Mouse (Mus musculus): ENCODE measurements around the gene Gm9508.
A peak's percentile ranks its signal among the peaks of the same experiment; 100 is the strongest.
"Not testable (repeated sequence)": the region's sequence is repeated elsewhere in the genome, so short reads cannot be mapped to it uniquely, and the experiment has no call there.

Gene Gm9508

DNA sequence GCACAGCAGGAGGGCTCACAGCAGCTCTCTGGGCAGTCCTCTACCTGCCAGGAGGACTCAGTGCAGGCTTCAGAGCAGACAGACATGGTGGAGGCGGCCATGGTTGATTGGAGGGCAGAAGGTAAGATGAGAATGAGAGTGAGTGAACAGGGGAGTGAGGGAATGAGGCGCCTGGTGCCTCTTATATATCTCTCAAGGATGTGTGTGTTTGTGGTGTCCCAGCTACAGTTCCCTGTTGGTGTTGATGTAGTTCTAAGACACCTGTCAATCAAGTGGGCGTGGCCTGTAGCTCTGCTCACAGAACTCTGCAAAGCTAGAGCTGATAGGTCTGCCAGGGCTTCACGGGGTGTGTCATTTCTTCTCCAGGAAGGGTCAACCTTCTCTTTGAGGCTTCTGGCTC lies at the start of gene Gm9508:
TSS of gene Gm9508 (minus strand) at position 101 of the 400 bp plus-strand sequence.
- DNase-seq (ENCODE audit: low spot score in 2 of 2): no peak

DNA sequence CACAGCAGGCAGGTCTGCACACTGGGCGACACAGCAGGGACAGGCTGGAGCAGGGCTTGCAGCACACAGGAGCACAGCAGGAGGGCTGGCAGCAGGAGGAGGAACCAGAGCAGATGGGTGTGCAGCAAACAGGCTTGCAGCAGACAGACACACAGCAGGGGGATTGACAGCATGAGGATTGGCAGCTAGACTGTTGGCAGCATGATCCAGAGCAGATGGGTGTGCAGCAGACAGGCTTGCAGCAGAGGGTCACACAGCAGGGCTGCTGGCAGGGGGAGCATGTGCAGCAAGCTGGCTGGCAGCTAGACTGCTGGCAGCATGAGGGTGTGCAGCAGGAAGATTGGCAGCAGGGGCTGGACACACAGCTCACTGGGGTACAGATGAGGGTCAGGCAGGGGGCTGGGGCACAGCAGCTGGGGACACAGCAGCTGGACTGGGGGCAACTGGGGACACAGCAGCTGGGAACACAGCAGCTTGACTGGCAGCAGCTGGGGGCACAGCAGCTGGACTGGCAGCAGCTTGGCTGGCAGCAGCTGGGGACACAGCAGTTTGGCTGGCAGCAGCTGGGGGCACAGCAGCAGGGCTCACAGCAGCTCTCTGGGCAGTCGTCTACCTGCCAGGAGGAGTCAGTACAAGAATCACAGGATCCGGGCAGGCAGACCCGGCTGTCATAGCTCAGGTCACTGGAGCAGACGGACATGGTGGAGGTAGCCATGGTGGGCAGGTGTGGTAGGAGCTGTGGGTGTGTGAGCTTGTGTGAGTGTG lies 45.1 kb upstream of the Gm9508 start, which contains the start of gene Gm18596:
TSS of gene Gm18596 (minus strand) at position 715 of the 765 bp plus-strand sequence.
- DNase-seq (ENCODE audit: low spot score in 2 of 2): peak in 1 of 2 experiments; percentile 32

DNA sequence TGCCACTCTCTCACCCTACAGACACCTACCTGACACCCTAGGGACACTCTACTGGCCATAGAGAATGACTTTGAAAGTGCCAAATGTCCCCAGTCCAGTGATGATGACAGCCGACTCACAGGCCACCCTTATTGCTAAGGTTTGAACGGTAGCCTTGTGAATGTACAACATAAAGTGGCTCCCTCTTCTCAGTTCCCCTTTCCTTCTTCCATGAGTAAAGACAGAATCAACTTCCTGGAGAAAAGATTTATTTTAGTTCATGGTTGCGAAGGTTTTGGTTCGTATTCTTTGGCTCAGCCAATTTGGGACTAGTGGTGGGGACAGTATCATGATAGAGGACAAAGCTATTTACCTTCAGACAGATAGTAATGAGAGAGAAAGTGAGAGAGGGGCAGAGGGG lies 41.9 kb upstream of the Gm9508 start:
- no peak for DNase-seq (ENCODE audit: low spot score in 2 of 2)

DNA sequence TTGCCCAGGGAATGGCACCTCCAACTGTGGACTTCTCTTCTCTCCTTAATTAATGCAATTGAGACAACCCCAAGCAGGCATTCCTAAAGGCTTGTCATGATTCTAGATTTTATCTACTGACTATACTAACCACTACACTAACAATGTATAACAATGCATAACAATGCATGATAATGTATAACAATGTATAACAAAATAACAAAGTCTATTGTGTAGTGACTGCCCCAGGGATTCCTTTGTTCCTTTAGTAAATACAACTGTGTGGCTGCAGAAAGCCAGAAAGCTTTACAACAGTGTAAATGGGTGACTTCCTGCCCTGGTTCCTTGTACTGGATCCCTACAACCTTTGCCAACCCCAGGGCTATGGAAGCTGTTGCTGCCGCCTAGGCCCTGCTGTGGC lies 38.9 kb upstream of the Gm9508 start:
- DNase-seq (ENCODE audit: low spot score in 2 of 2): no peak

DNA sequence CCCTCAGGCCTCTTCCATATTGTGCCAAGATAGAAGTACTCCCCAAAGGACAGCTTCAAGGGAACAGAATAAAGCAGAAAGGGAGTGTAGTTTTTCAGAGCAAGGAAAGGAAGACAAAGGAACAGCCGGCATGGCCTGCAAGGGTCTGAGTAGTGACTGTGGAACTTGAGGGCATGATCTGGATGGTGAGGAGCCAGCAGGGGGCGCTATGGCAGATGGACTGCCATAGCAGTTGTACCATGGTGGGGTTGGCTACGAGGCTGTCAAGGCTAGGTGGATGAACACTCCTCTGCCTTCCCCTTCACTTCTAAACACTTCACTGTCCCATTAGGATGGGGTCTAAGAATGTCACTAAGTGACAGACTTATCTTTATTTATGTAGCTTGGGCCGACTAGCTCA lies 32.2 kb upstream of the Gm9508 start:
- no peak for DNase-seq (ENCODE audit: low spot score in 2 of 2)

DNA sequence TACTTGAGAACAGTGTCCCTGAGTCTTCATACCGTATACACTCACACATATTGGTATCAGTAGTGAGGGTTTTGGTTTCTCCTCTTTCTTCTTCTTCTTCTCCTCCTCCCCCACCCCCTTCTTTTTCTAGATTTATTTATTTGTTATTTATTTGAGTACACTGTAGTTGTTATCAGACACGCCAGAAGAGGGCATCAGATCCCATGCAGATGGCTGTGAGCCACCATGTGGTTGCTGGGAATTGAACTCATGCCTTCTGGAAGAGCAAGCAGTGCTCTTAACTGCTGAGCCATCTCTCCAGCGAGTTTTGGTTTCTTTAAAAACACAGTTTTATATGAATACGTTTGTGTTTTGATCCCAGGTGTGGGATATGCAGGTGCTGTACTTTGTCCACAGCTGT lies 31.2 kb upstream of the Gm9508 start:
- no peak for DNase-seq (ENCODE audit: low spot score in 2 of 2)

DNA sequence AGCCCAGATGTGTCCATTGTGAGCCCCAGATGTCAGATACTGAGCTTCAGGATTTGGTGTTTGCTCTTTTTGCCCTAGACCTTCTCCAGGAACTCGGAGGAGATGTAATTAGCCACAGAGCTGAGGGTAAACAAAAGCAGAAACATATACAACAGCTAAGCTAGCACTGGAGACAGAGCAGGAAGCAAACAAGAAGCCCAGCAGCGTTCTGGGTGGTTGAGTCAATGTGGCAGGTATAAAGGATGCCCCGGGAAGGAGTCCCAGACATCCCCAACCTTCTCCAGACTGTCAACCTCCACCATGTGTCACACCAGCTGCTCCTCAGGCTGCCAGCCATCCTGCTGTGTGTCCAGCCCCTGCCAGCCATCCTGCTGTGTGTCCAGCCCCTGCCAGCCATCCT lies 29.2 kb upstream of the Gm9508 start, which contains the start of gene Gm10100:
TSS of gene Gm10100 (plus strand) at position 301 of the 400 bp plus-strand sequence.
- DNase-seq (ENCODE audit: low spot score in 2 of 2): peak in 1 of 2 experiments; percentile 18

DNA sequence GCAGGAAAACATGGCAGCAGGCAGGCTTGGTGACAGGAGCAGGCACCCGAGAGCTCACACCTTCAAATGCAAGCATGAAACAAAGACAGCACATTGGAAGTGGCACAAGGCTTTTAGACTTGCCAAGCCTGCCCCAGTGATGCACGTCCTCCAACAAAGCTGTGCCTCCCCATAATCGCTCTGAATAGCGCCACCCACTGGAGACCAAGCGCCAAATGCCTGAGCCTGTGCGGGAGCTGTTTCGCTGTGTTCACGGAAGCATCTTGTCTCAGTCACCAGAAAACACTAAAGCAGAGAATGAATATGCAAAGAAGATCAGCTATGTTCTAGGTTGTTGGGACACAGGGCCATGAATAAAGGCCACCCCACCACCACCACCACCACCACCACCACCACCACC lies 27.8 kb upstream of the Gm9508 start:
- DNase-seq (ENCODE audit: low spot score in 2 of 2): no peak

DNA sequence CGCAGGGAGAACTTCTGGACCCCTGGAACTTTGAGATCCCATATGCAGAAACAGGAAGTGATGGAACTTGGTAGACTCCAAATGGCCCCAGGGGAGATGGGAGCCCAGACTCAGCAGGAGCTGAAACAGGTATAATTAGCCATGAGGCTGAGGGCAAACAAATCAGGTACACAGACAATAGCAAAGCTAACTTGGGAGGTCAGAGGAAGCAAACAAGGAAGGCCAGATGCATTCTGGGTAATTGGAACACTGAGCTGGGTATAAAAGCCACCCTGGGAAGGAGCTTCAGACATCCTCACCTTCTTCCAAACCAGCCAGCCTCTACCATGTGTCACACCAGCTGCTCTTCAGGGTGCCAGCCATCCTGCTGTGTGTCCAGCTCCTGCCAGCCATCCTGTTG lies 23.3 kb upstream of the Gm9508 start, which contains the start of gene Krtap12-1:
TSS of gene Krtap12-1 (plus strand) at position 301 of the 400 bp plus-strand sequence.
- DNase-seq (ENCODE audit: low spot score in 2 of 2): not testable (repeated sequence)

DNA sequence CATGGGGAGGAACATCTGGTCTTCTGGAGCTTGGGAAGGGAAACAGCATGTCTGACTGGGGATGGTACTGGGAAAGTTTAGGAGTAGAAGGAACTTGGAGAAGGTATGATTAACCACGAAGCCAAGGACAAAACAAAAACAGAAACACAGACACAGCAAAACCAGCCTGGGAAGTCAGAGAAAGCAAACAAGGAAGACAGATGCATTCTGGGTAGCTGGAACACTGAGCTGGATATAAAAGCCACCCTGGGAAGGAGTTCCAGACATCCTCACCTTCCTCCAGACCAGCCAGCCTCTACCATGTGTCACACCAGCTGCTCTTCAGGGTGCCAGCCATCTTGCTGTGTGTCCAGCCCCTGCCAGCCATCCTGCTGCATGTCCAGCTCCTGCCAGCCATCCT lies 18.5 kb upstream of the Gm9508 start, which contains the start of gene Gm10142:
TSS of gene Gm10142 (plus strand) at position 301 of the 400 bp plus-strand sequence.
- DNase-seq (ENCODE audit: low spot score in 2 of 2): no peak

DNA sequence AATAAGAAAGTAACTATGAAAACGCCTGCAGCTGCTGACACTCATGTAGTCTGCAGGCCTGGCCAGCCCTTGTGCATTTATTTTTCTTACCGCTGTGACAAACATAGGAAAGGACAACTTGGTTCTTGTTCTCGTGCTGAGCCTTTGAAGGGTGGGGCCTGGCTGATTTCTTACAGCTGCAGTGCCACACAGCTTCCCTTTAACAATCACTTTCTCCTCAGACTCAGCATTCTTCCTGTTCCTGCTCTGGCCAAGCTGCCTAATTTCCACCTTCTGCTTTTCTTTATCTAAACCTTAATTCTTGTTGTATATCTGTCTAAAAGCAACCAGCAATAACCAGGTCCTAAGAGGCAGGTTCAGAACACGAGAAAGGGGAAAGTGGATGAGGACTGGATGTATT lies 16.7 kb upstream of the Gm9508 start:
- no peak for DNase-seq (ENCODE audit: low spot score in 2 of 2)

DNA sequence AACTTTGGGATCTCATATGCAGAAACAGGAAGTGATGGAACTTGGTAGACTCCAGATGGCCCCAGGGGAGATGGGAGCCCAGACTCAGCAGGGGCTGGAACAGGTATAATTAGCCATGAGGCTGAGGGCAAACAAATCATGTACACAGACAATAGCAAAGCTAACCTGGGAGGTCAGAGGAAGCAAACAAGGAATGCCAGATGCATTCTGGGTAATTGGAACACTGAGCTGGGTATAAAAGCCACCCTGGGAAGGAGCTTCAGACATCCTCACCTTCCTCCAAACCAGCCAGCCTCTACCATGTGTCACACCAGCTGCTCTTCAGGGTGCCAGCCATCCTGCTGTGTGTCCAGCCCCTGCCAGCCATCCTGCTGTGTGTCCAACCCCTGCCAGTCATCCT lies 14.1 kb upstream of the Gm9508 start, which contains the start of gene Gm10024:
TSS of gene Gm10024 (plus strand) at position 301 of the 400 bp plus-strand sequence.
- DNase-seq (ENCODE audit: low spot score in 2 of 2): not testable (repeated sequence)

DNA sequence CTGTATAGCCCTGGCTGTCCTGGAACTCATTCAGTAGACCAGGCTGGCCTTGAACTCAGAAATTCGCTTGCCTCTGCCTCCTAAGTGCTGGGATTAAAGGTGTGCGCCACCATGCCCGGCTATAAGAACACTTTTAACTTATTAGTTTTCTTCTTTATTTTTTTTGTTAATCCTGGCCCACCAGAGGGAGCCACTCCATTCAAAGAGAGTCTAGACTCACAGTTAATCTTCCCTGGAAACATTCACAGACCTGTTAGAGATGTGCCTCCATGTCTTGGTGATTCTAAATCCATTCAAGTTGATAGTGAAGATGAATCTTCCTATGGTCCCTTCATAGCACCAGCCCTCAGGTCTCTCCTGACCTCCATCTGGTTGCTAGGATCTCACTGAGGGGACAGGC lies 12.8 kb upstream of the Gm9508 start:
- DNase-seq (ENCODE audit: low spot score in 2 of 2): no peak

DNA sequence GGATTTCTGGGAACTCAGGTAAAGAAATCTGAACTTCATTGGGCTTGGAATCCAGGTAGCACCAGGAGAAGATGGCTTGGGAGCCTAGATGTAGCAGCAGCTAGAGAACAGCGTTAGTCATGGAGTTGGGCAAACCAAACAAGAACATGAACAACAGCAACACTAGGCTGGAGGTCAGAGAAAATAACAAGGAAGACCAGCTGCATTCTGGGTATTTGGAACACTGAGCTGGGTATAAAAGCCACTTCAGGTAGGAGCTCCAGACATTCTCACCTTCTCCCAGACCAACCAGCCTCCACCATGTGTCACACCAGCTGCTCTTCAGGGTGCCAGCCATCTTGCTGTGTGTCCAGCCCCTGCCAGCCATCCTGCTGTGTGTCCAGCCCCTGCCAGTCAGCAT lies 9.3 kb upstream of the Gm9508 start, which contains the start of gene Gm10272:
TSS of gene Gm10272 (plus strand) at position 301 of the 400 bp plus-strand sequence.
- DNase-seq (ENCODE audit: low spot score in 2 of 2): no peak

DNA sequence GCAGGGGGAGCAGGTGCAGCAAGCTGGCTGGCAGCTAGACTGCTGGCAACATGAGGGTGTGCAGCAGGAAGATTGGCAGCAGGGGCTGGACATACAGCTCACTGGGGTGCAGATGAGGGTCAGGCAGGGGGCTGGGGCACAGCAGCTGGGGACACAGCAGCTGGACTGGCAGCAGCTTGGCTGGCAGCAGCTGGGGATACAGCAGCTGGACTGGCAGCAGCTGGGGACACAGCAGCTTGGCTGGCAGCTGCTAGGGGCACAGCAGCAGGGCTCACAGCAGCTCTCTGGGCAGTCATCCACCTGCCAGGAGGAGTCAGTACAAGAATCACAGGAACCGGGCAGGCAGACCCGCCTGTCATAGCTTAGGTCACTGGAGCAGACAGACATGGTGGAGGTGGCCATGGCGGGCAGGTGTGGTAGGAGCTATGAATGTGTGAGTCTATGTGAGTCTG lies 6.7 kb downstream of the Gm9508 start, which contains the start of gene Gm19402:
TSS of gene Gm19402 (minus strand) at position 402 of the 452 bp plus-strand sequence.
- DNase-seq (ENCODE audit: low spot score in 2 of 2): not testable (repeated sequence)

DNA sequence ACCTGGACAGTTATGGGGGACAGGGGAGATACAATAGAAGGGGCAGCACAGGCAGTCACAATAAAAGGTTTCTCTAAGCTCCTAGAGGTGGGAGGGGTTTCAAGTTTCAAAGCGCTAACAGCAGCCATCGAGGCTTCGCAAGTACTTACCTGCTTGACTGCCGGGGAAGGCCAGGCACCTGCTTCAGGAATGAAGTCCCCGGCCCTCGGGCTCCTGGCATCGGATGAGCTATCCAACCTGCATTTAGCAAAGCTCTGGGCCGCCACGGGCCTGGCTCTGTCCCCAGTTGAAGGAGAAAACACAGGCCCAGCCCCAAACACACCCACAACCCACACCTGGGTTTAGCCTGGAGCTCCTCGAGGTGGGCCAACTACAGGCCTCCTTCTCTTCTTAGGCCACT lies 10.0 kb downstream of the Gm9508 start:
- no peak for DNase-seq (ENCODE audit: low spot score in 2 of 2)

DNA sequence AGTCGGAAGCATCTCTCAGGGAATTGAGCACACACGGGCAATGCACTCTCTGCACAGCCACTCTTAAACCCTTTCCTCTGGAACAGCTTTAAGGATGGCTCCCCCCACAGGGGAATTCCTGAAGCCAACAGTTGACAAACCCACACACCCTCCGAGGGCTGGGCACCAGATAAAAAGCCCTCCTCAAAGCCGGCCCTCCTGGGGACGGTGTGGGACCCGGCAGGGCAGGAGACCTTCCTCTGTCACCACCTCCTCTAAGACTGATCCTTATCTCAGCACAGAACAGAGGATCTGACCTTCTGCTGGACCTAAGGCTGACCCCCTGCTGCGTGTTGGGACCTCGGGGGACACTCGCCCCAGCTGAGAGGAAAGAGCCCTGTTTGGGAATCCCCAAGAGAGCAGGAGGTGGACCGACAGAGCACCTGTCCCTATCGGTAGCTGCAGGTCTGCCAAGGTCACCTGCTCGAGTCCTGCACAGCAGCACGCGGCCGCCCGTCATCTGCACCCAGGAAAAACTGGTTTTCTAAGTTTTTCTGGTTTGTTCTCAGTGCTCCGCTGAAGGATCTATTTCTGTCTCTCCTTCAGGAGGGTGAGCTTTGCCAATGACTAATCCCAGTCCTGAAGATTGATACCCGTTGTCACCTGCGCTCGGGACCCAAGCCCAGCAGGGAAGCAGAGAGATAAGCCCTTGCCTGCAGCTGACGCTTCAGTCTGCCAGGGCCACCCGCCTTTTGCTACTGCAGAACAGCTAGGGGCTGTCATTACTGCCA lies 11.0 kb downstream of the Gm9508 start, which contains the start of gene Tspear:
TSS of gene Tspear (plus strand) at position 675 of the 770 bp plus-strand sequence.
- DNase-seq (ENCODE audit: low spot score in 2 of 2): no peak

DNA sequence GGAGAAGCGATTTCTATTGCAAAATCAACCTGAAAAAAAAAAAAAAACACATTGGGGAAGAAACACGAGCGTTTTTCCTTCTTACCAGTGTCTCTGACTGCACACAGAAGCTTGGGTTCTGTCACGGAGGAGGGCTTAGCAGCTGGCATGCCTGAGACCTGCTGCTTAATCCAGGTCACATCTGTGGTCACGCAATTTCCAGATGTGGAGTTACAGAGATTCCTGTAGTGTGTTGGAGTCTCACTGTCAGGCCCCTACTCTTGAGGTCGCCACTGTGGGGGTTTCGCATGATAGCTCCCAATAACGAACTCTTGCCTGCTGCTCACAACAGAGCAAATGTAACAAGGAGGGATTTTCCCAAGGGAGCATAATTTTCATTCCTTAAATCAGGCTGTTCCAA lies 12.9 kb downstream of the Gm9508 start:
- DNase-seq (ENCODE audit: low spot score in 2 of 2): no peak

DNA sequence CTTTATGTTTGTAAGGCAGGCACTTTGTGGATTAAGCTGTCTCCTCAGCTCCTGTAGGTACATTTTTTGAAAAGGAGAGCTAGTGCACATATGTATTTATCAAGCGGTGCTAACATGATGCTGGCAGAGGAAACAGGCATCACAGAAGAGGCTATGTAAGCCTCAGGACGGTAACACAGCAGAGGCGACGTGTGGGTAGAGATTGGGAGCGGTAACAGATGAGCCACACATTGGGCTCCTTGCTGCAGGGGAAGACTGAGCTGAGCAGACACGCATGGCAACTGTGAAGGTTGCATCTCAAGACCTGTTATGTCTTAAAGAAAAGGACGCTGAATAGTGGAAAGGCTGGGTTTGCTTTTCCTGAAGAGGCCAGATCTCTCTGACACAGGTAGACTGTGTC lies 14.0 kb downstream of the Gm9508 start:
- DNase-seq (ENCODE audit: low spot score in 2 of 2): no peak

DNA sequence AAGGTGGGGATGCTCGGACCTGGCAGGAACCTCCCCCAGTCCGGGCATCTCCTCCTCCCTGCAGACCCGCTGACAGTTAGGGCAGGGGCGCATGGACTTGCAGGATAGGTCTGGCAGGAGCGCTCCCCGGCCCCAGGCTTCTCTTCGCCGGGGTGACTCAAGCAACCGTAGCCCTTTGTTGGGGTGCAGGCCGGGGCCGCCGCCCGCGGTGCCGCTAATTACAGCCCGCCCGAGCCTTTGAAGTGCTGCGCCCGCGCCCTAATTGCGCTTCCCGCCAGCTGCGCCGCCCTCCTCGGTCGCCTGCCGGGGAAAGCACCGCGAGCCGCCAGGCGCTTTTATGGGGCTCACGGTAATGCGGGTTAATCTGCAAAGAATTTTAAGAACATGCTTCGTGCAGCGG lies 19.5 kb downstream of the Gm9508 start:
- DNase-seq (ENCODE audit: low spot score in 2 of 2): no peak

DNA sequence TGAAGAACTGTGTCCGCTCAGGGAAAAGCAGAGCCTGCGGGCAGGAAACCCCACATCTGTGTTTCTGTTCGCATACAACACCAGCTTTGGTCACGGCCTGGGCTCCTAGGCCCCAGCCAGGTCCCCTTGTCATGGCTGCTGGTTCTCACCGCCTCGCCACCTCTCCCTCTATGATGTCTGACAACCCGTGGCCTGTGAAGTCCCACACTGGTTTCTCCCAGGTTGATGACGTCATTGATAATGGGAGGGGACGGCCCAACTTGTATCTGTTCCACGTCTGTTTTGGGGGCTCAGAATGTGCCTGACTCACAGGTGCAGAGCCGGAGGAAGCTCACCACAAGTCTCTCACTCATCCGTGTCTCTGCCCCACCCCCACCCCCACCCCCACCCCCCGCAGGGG lies 23.3 kb downstream of the Gm9508 start:
- DNase-seq (ENCODE audit: low spot score in 2 of 2): no peak

DNA sequence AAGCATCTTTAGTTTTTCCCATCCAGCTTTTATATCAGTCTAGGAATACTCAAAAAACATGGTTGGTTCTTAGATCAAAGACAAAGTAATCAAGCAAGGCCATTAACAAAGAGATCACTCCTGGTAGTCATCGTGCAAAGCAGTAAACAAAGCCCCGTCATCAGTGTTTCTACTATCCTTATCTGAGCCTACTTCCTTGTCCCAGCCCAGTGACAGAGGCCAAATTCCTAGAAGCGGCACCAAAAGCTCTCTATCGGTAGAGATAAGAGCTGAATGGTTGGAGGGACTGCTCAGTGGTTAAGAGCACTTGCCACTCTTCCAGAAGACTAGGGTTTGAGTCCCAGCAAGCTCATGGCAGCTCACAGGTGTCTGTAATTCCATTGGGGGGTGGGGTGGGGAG lies 25.5 kb downstream of the Gm9508 start:
- no peak for DNase-seq (ENCODE audit: low spot score in 2 of 2)
